Mouse (Mus musculus) midbrain, embryonic 15.5 days (tissue): ENCODE measurements around the gene Ifitm6. TPM values are rescaled to one million over a fixed set of nuclear protein-coding genes. Genes with fewer than 3 reads are reported as not detected.

ENCODE experiments used
- ATAC-seq: fragments of 200-750 bp; cut with Nextera tagmentation; replicated peaks from 2 replicates; pipeline ENCODE4 v1.8.0; 2017; ENCODE audit warnings: moderate TSS enrichment
- H3K27ac ChIP-seq: fragments of 300-500 bp; sonication (generic); 2 replicates; pipeline ENCODE4 v1.5.1; 2015; ENCODE audit warnings: mild to moderate bottlenecking, inconsistent platforms
- H3K27me3 ChIP-seq: fragments of 300-500 bp; sonication (generic); replicated peaks from 2 replicates; pipeline ENCODE4 v1.6.1; 2015; ENCODE audit warnings: inconsistent platforms
- H3K36me3 ChIP-seq: fragments of 300-500 bp; sonication (generic); replicated peaks from 2 replicates; pipeline ENCODE4 v1.6.1; 2015; ENCODE audit warnings: inconsistent platforms
- H3K4me1 ChIP-seq: fragments of 300-500 bp; sonication (generic); 2 replicates; pipeline ENCODE4 v1.6.1; 2015; ENCODE audit warnings: inconsistent platforms
- H3K4me2 ChIP-seq: fragments of 300-500 bp; sonication (generic); 2 replicates; pipeline ENCODE4 v1.6.1; 2015; ENCODE audit warnings: inconsistent platforms, mild to moderate bottlenecking, moderate library complexity
- H3K4me3 ChIP-seq: fragments of 300-500 bp; sonication (generic); 2 replicates; pipeline ENCODE4 v1.5.1; 2015; ENCODE audit warnings: mild to moderate bottlenecking, inconsistent platforms
- H3K9ac ChIP-seq: fragments of 300-500 bp; sonication (generic); 2 replicates; pipeline ENCODE4 v1.6.1; 2015; ENCODE audit warnings: mild to moderate bottlenecking, inconsistent platforms
- H3K9me3 ChIP-seq: fragments of 300-500 bp; sonication (generic); 2 replicates; pipeline ENCODE4 v1.6.1; 2016; ENCODE audit warnings: inconsistent platforms
- WGBS: fragments of 180-500 bp; shearing (Covaris S2); methylation state at CpG from one replicate; pipeline ENCODE4 v1.1.7; 2015; ENCODE audit warnings: mixed read lengths; 5-methylcytosine and 5-hydroxymethylcytosine counted together
- polyA plus RNA-seq: library from polyadenylated mRNA; unstranded; fragments of >200 nt; fragmentation: Nextera tagmentation; extraction: Ambion mirVana; gene quantifications from 2 replicates; pipeline ENCODE4 v1.2.1, GENCODE M21; 2015

The Ifitm6 gene
- polyA plus RNA-seq, 1 experiment from 2014 or later, result 0.99 TPM

- no peak overlapping the region for H3K9ac ChIP-seq
- no peak for ATAC-seq
- no peaks in the 10 kb centered on the region for H3K9me3 ChIP-seq
- H3K27me3 ChIP-seq, result no peaks in the 10 kb centered on the region
- H3K27ac ChIP-seq, result no peak overlapping the region
- WGBS, result 88% methylated on average over 10 of the region's 10 CpGs
- H3K4me3 ChIP-seq, result no peak overlapping the region
- H3K4me2 ChIP-seq, result no peak overlapping the region
- H3K36me3 ChIP-seq, result no peaks in the 10 kb centered on the region
- no peaks in the 10 kb centered on the region for H3K4me1 ChIP-seq
Observed at GRCm38 (mm10) chr7:141016707-141017697, 722 bp downstream of the Ifitm6 start.

DNA sequence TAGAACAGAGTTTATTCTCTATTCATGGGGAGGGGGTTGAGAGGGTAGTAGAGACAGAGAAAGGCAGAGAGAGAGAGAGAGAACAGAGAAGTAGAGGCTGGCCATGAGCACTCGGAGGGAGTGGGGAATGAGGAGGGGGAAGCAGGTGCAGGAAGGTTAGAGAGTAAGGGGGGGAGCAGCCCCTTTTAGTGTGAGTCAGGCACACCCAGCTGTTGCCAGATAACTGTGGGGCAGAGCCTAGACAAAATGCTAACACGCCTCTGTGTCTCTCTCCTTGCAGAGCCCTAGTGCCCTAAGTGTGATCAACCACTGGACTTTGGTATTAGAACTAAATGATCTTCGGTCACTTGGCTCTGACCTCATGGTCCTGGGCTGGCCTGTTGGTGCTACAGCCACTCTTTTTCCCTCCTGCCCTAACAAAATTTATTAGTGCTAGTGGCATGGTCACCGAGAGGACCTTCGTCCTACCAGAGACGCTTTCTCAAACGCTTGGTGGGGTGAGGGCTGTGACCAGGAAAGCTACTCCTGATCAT, 6.4 kb downstream of the Ifitm6 start:
- ATAC-seq, result no peak

GRCm38 (mm10) chr7:141010593-141010992, 7.1 kb downstream of the Ifitm6 start, which contains the start of gene Ifitm3:
Gene Ifitm3, minus strand, starts transcription at chr7:141010770.
- Histone ChIP-seq H3K36me3 (no peaks in the 10 kb centered on the region), H3K4me1 (no peaks in the 10 kb centered on the region; the same call in 1 of the 2 replicates), H3K27ac (no peak within 1 kb of the TSS), H3K4me2 (peak within 1 kb of the TSS; percentile 13; the same call in 1 of the 2 replicates), H3K9ac (no peak within 1 kb of the TSS), H3K9me3 (no peaks in the 10 kb centered on the region), H3K27me3 (no peaks in the 10 kb centered on the region), H3K4me3 (peak within 1 kb of the TSS; percentile 13; the same call in 1 of the 2 replicates)
- WGBS, result 35% methylated on average over 10 of the region's 10 CpGs
- ATAC-seq, result no peak

More for the DNA sequence above, 6.4 kb downstream of the Ifitm6 start:
- Histone ChIP-seq H3K4me1 (no peaks in the 10 kb centered on the region; the same call in 1 of the 2 replicates), H3K9ac (no peak overlapping the region), H3K27me3 (no peaks in the 10 kb centered on the region), H3K27ac (no peak overlapping the region), H3K4me2 (no peak overlapping the region), H3K4me3 (no peak overlapping the region), H3K9me3 (no peaks in the 10 kb centered on the region), H3K36me3 (no peaks in the 10 kb centered on the region)
- WGBS, result 87% methylated on average over 7 of the region's 7 CpGs

GRCm38 (mm10) chr7:141009665-141010064, 8.1 kb downstream of the Ifitm6 start:
- Histone ChIP-seq H3K4me2 (no peak overlapping the region), H3K4me3 (no peak overlapping the region), H3K9me3 (no peaks in the 10 kb centered on the region), H3K36me3 (no peaks in the 10 kb centered on the region), H3K27ac (no peak overlapping the region), H3K4me1 (no peaks in the 10 kb centered on the region; the same call in 1 of the 2 replicates), H3K9ac (no peak overlapping the region), H3K27me3 (no peaks in the 10 kb centered on the region)
- no peak for ATAC-seq
- 89% methylated on average over 9 of the region's 9 CpGs for WGBS

- ATAC-seq, result no peak
- no peaks in the 10 kb centered on the region for H3K9me3 ChIP-seq
- no peak overlapping the region for H3K27ac ChIP-seq
- H3K4me1 ChIP-seq, result no peaks in the 10 kb centered on the region; the same call in 1 of the 2 replicates
- no peaks in the 10 kb centered on the region for H3K27me3 ChIP-seq
- no peaks in the 10 kb centered on the region for H3K36me3 ChIP-seq
- peak overlapping the region; percentile 15; the same call in 1 of the 2 replicates for H3K4me2 ChIP-seq
- H3K4me3 ChIP-seq, result no peak overlapping the region
- H3K9ac ChIP-seq, result no peak overlapping the region
- 7% methylated on average over 20 of the region's 20 CpGs for WGBS
Observed at GRCm38 (mm10) chr7:141008938-141009660, 8.6 kb downstream of the Ifitm6 start.

GRCm38 (mm10) chr7:141008312-141008761, 9.4 kb downstream of the Ifitm6 start:
- WGBS, result 5% methylated on average over 7 of the region's 7 CpGs
- no peak overlapping the region for H3K27ac ChIP-seq
- H3K4me1 ChIP-seq, result no peaks in the 10 kb centered on the region; the same call in 1 of the 2 replicates
- ATAC-seq, result no peak
- no peaks in the 10 kb centered on the region for H3K27me3 ChIP-seq
- no peaks in the 10 kb centered on the region for H3K9me3 ChIP-seq
- H3K4me2 ChIP-seq, result no peak overlapping the region
- no peaks in the 10 kb centered on the region for H3K36me3 ChIP-seq
- no peak overlapping the region for H3K4me3 ChIP-seq
- H3K9ac ChIP-seq, result no peak overlapping the region

DNA sequence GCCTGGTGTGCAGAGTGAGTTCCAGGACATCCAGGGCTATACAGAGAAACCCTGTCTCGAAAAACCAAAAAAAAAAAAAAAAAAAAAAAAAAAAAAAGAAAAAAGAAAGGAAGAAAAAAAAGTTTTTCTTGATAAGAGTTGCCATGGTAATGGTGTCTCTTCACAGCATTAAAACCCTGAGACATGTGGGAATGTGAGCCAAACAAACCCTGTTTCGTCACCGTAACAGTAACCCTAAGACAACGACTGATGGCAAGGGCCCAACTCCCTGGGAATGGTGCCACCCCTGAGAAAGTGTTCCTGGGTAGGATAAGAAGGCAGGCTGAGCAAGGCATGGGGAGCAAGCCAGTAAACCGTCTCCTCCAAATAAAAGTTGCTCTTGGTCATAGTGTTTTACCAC, 10.8 kb downstream of the Ifitm6 start:
- no peaks in the 10 kb centered on the region for H3K27me3 ChIP-seq
- 75% methylated on average over 5 of the region's 5 CpGs for WGBS
- H3K4me2 ChIP-seq, result no peak overlapping the region
- H3K4me3 ChIP-seq, result no peak overlapping the region
- H3K9me3 ChIP-seq, result no peaks in the 10 kb centered on the region
- H3K4me1 ChIP-seq, result no peaks in the 10 kb centered on the region; the same call in 1 of the 2 replicates
- no peak for ATAC-seq
- H3K27ac ChIP-seq, result no peak overlapping the region
- H3K9ac ChIP-seq, result no peak overlapping the region
- H3K36me3 ChIP-seq, result no peaks in the 10 kb centered on the region

- no peaks in the 10 kb centered on the region for H3K9me3 ChIP-seq
- no peak overlapping the region for H3K9ac ChIP-seq
- ATAC-seq, result no peak
- no peaks in the 10 kb centered on the region for H3K27me3 ChIP-seq
- no peak overlapping the region for H3K27ac ChIP-seq
- H3K4me1 ChIP-seq, result no peaks in the 10 kb centered on the region; the same call in 1 of the 2 replicates
- H3K4me3 ChIP-seq, result no peak overlapping the region
- WGBS, result 93% methylated on average over 6 of the region's 6 CpGs
- no peak overlapping the region for H3K4me2 ChIP-seq
- H3K36me3 ChIP-seq, result no peaks in the 10 kb centered on the region
Observed at GRCm38 (mm10) chr7:141006446-141006845, 11.3 kb downstream of the Ifitm6 start.

DNA sequence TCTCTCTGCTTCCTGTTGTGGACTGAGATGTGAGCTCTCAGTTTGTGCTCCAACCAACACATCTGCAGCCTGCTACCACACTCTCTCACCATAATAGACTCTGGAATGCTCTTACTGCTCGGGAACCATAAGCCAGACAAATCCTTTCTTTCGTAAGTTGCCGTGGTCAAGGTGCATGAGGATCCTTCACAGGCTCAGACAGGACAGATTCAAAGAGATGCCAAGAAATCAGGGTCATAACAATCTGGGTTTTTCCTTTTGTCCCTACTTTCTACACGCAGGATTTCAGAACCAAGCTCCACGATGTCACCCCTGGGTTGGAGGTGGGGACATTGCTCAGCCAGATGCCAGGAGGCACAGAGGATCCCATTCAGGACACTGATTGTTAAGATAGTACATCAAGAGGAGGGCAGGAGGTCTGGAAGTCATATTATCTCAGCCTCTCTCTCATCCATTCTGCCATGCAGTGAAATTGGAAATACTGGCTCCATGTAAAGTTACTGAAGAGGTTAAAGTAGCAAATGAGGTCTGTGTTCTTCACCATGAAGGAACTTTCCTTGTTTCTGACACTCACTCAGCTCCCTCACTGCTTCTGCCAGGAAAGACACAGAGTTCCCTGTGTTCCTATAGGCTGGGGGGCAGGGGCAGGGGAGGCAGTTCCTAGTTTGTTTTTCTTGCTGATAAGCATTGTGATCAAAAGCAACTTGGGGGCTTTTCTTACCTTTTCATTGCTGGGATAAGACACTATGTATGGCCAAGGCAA, 14.3 kb downstream of the Ifitm6 start:
- Histone ChIP-seq H3K4me3 (no peak overlapping the region), H3K27ac (no peak overlapping the region), H3K4me2 (no peak overlapping the region), H3K9me3 (no peaks in the 10 kb centered on the region), H3K9ac (no peak overlapping the region), H3K36me3 (no peaks in the 10 kb centered on the region), H3K4me1 (no peaks in the 10 kb centered on the region; the same call in 1 of the 2 replicates), H3K27me3 (no peaks in the 10 kb centered on the region)
- no peak for ATAC-seq
- 84% methylated on average over 5 of the region's 5 CpGs for WGBS

DNA sequence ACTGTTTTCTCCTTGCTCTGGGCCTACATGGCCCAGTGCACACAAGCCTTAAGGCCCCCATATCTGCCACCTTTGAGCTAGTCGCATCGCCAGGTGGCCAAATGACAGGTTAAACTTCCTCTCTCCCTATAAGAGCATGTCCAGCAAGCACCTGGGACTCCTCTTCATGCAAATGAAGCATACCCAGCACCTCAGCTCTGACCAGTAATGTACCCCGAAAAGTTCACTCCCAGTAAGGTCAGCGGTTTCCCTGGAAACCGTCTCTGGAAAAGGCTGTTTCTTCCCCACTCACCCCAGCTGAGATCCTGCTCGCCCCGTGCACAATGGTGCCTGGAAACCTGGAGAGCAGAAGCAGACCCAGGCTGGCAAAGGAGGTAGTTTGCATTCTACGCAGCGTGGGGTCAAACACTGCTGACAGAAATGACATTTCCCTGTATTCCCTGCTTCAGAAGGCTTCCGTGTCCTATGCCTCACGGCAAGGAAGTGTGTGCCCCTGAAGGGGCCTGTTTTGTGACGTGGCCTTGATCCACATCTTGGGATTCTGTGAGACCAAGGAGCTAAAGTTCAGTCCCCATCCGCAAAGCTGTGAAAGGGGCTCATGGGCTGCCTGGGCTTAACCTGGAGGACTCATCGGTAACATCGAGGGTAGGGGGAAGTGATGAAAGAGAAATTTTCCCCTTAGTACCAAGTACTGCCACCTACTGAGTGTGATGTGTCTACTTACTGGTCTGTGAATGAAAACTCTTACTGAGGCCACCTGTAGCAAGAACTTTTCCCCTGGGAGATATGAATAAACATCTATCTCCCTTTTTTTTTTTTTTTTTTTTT, 16.6 kb downstream of the Ifitm6 start:
- 73% methylated on average over 15 of the region's 15 CpGs for WGBS
- no peak overlapping the region for H3K27ac ChIP-seq
- no peaks in the 10 kb centered on the region for H3K27me3 ChIP-seq
- H3K9ac ChIP-seq, result no peak overlapping the region
- no peak overlapping the region for H3K4me2 ChIP-seq
- no peaks in the 10 kb centered on the region for H3K9me3 ChIP-seq
- no peaks in the 10 kb centered on the region for H3K4me1 ChIP-seq
- no peak for ATAC-seq
- H3K36me3 ChIP-seq, result no peaks in the 10 kb centered on the region
- no peak overlapping the region for H3K4me3 ChIP-seq
